Mouse (Mus musculus) forebrain, embryonic 11.5 days (tissue): ENCODE results near the gene Tspear. TPM values are rescaled to one million over a fixed set of nuclear protein-coding genes. Genes with fewer than 3 reads are reported as not detected.
"Not testable (repeated sequence)": the region's sequence is repeated elsewhere in the genome, so short reads cannot be mapped to it uniquely, and the experiment has no call there.

Experiments used
- ATAC-seq: fragments of 200-750 bp; cut with Nextera tagmentation; replicated peaks from 2 replicates; pipeline ENCODE4 v1.8.0; 2017; ENCODE audit warnings: moderate TSS enrichment; ENCODE audit not compliant: low FRiP score
- DNase-seq: peaks from one replicate; pipeline ENCODE4 v3.0.0-alpha.2; 2017; ENCODE audit warnings: low spot score
- H3K27ac ChIP-seq: fragments of 300-500 bp; sonication (generic); 2 replicates; pipeline ENCODE4 v1.5.1; 2014; ENCODE audit warnings: low read depth, low read length
- H3K27me3 ChIP-seq: fragments of 300-500 bp; sonication (generic); 2 replicates; pipeline ENCODE4 v1.6.1; 2014; ENCODE audit warnings: mild to moderate bottlenecking, low read length, mixed read lengths; ENCODE audit not compliant: control insufficient read depth, insufficient read depth
- H3K36me3 ChIP-seq: fragments of 300-500 bp; sonication (generic); 2 replicates; pipeline ENCODE4 v1.6.1; 2014; ENCODE audit warnings: mild to moderate bottlenecking, low read length, moderate library complexity, mixed read lengths; ENCODE audit not compliant: control insufficient read depth, insufficient read depth
- H3K4me1 ChIP-seq: fragments of 300-500 bp; sonication (generic); replicated peaks from 2 replicates; pipeline ENCODE4 v1.6.1; 2014; ENCODE audit warnings: low read length, mixed read lengths; ENCODE audit not compliant: control insufficient read depth, insufficient read depth
- H3K4me2 ChIP-seq: fragments of 300-500 bp; sonication (generic); 2 replicates; pipeline ENCODE4 v1.6.1; 2014; ENCODE audit warnings: low read depth, mild to moderate bottlenecking, low read length, moderate library complexity, mixed read lengths; ENCODE audit not compliant: severe bottlenecking
- H3K4me3 ChIP-seq: fragments of 300-500 bp; sonication (generic); 2 replicates; pipeline ENCODE4 v1.5.1; 2014; ENCODE audit warnings: low read depth, low read length
- H3K9ac ChIP-seq: fragments of 300-500 bp; sonication (generic); 2 replicates; pipeline ENCODE4 v1.6.1; 2014; ENCODE audit warnings: low read length
- H3K9me3 ChIP-seq: fragments of 300-500 bp; sonication (generic); 2 replicates; pipeline ENCODE4 v1.6.1; 2016; ENCODE audit warnings: low read length, mixed read lengths; ENCODE audit not compliant: control insufficient read depth
- WGBS: fragments of 180-500 bp; shearing (Covaris S2); extraction: QIAGEN DNeasy Blood & Tissue Kit; methylation state at CpG from one replicate; pipeline ENCODE4 v1.1.7; 2014; 5-methylcytosine and 5-hydroxymethylcytosine counted together
- polyA plus RNA-seq: library from polyadenylated mRNA; unstranded; fragments of >200 nt; fragmentation: Nextera tagmentation; extraction: Ambion mirVana; gene quantifications from 2 replicates; pipeline ENCODE4 v1.2.1, GENCODE M21; 2014

Tspear gene
- polyA plus RNA-seq, 1 experiment from 2014 or later = 1.5 TPM

GRCm38 (mm10) chr10:77724855-77725254 lies 38.5 kb downstream of the Tspear start:
- Histone ChIP-seq H3K4me2 (no peak overlapping the region), H3K27ac (no peak overlapping the region), H3K9ac (no peak overlapping the region), H3K36me3 (no peaks in the 10 kb centered on the region), H3K4me1 (no peaks in the 10 kb centered on the region), H3K4me3 (no peak overlapping the region), H3K9me3 (no peaks in the 10 kb centered on the region), H3K27me3 (no peaks in the 10 kb centered on the region)
- 83% methylated on average over 8 of the region's 8 CpGs for WGBS
- ATAC-seq (no peak), DNase-seq (no peak)

- Histone ChIP-seq H3K36me3 (no peaks in the 10 kb centered on the region), H3K4me2 (no peak within 1 kb of the TSS), H3K9ac (no peak within 1 kb of the TSS), H3K27me3 (no peaks in the 10 kb centered on the region), H3K4me3 (no peak within 1 kb of the TSS), H3K9me3 (no peaks in the 10 kb centered on the region), H3K27ac (no peak within 1 kb of the TSS), H3K4me1 (no peaks in the 10 kb centered on the region)
- DNase-seq = no peak
- 52% methylated on average over 3 of the region's 3 CpGs for WGBS
- ATAC-seq = no peak
Observed at GRCm38 (mm10) chr10:77726186-77726585, 39.8 kb downstream of the Tspear start, which contains the start of gene Gm10100. TSS of gene Gm10100 (plus strand) at chr10:77726486.

- ATAC-seq = no peak
- WGBS = 67% methylated on average over 4 of the region's 4 CpGs
- Histone ChIP-seq H3K36me3 (no peaks in the 10 kb centered on the region), H3K9me3 (no peaks in the 10 kb centered on the region), H3K27ac (no peak overlapping the region), H3K4me2 (no peak overlapping the region), H3K4me3 (no peak overlapping the region), H3K9ac (no peak overlapping the region), H3K27me3 (no peaks in the 10 kb centered on the region), H3K4me1 (no peaks in the 10 kb centered on the region)
- DNase-seq = no peak
Observed at GRCm38 (mm10) chr10:77728280-77728679, 41.9 kb downstream of the Tspear start.

- no peaks in the 10 kb centered on the region for H3K36me3 ChIP-seq
- no peak overlapping the region for H3K27ac ChIP-seq
- H3K4me1 ChIP-seq = no peaks in the 10 kb centered on the region
- no peaks in the 10 kb centered on the region for H3K27me3 ChIP-seq
- H3K9me3 ChIP-seq = no peaks in the 10 kb centered on the region
- 63% methylated on average over 4 of the region's 4 CpGs for WGBS
- H3K4me3 ChIP-seq = no peak overlapping the region
- no peak overlapping the region for H3K9ac ChIP-seq
- DNase-seq = no peak
- no peak overlapping the region for H3K4me2 ChIP-seq
- ATAC-seq = no peak
Observed at GRCm38 (mm10) chr10:77729241-77729640, 42.9 kb downstream of the Tspear start.

- WGBS = 94% methylated on average over 1 of the region's 1 CpGs
Observed at GRCm38 (mm10) chr10:77735928-77736327, 49.6 kb downstream of the Tspear start.

GRCm38 (mm10) chr10:77738929-77739328 lies 52.6 kb downstream of the Tspear start:
- Histone ChIP-seq H3K4me3 (no peak overlapping the region), H3K4me1 (no peaks in the 10 kb centered on the region), H3K9ac (no peak overlapping the region), H3K4me2 (no peak overlapping the region), H3K9me3 (no peaks in the 10 kb centered on the region; the same call in 1 of the 2 replicates), H3K36me3 (no peaks in the 10 kb centered on the region), H3K27ac (no peak overlapping the region), H3K27me3 (no peaks in the 10 kb centered on the region)
- 91% methylated on average over 4 of the region's 4 CpGs for WGBS
- no peak for DNase-seq
- no peak for ATAC-seq

More at GRCm38 (mm10) chr10:77735928-77736327, 49.6 kb downstream of the Tspear start:
- H3K27me3 ChIP-seq = no peaks in the 10 kb centered on the region
- DNase-seq = no peak
- H3K4me3 ChIP-seq = no peak overlapping the region
- H3K36me3 ChIP-seq = no peaks in the 10 kb centered on the region
- H3K27ac ChIP-seq = no peak overlapping the region
- no peak for ATAC-seq
- no peaks in the 10 kb centered on the region for H3K4me1 ChIP-seq
- no peaks in the 10 kb centered on the region; the same call in 1 of the 2 replicates for H3K9me3 ChIP-seq
- no peak overlapping the region for H3K4me2 ChIP-seq
- no peak overlapping the region for H3K9ac ChIP-seq

GRCm38 (mm10) chr10:77741924-77742688 lies 55.7 kb downstream of the Tspear start, which contains the start of gene Gm18596:
TSS of gene Gm18596 (minus strand) at chr10:77742638.
- H3K9ac ChIP-seq, H3K4me1 ChIP-seq, H3K9me3 ChIP-seq, ATAC-seq, H3K4me3 ChIP-seq, H3K27ac ChIP-seq, H3K36me3 ChIP-seq, H3K4me2 ChIP-seq, H3K27me3 ChIP-seq, DNase-seq: not testable (repeated sequence)
- WGBS = 63% methylated on average over 4 of the region's 5 CpGs

- not testable (repeated sequence) for H3K27ac ChIP-seq, DNase-seq, H3K36me3 ChIP-seq, H3K4me2 ChIP-seq, H3K9ac ChIP-seq, H3K9me3 ChIP-seq, H3K4me1 ChIP-seq, H3K4me3 ChIP-seq, H3K27me3 ChIP-seq, ATAC-seq
- WGBS = 89% methylated on average over 1 of the region's 1 CpGs
Observed at GRCm38 (mm10) chr10:77750686-77751085, 64.3 kb downstream of the Tspear start.

GRCm38 (mm10) chr10:77751254-77751653 lies 64.9 kb downstream of the Tspear start, which contains the start of gene Gm9736:
TSS of gene Gm9736 (minus strand) at chr10:77751354.
- not testable (repeated sequence) for H3K4me3 ChIP-seq, H3K9ac ChIP-seq, H3K27me3 ChIP-seq, H3K4me2 ChIP-seq, ATAC-seq, H3K9me3 ChIP-seq, DNase-seq, H3K4me1 ChIP-seq, H3K36me3 ChIP-seq, H3K27ac ChIP-seq
- WGBS = 67% methylated on average over 1 of the region's 1 CpGs
